In the genomic region with DNA sequence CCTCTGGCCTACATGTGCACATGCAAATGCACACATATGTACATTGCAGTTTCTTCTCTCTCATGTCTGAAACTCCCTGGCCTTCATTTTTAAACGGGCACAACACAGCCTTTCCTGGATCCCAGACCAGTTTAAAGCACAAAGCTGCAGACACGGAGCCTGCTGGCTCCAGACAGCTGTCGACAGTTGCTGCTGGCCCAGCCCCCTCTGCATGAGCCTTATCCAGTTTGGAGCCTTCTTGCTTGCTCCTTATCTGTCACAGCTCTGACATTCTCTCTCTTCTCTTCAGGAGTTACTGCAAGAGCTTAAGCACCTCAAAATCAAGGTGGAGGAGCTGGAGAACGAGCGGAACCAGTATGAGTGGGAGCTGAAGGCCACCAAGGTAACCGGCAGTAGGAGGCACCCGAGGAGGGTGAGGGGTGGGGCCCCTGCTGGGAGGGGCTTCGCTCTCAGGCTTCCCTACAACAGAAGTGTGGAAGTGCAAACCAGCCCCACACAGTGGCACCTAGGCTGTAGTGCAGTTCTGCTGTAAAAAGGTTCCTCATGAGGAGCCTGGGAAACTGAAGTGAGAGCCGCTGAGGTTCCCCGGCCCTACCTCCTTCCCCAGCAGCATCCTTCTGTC, we compare ENCODE assay signal across 8 mouse cellular contexts. TPM values are rescaled to one million over a fixed set of nuclear protein-coding genes. Genes with fewer than 3 reads are reported as not detected.
DNase-seq lines count a peak whose midpoint lies in the region; ATAC-seq and TF ChIP-seq lines count a peak whose summit lies in the region.

No protein-coding gene starts in this region.

- no peaks in the 10 kb centered on the region for H3K36me3 ChIP-seq in forebrain, embryonic 16.5 days (ENCODE audit: control insufficient read depth, insufficient read depth)
- no peaks in the 10 kb centered on the region for H3K36me3 ChIP-seq in liver, embryonic 16.5 days (ENCODE audit: control insufficient read depth, insufficient read depth)
- H3K36me3 ChIP-seq in neural tube, embryonic 13.5 days: no peaks in the 10 kb centered on the region
- no peaks in the 10 kb centered on the region for H3K36me3 ChIP-seq in stomach, postnatal 0 days (ENCODE audit: control insufficient read depth, insufficient read depth, low read length)

- peak overlapping the region; percentile 38 for H3K4me2 ChIP-seq in forebrain, embryonic 16.5 days (ENCODE audit: low read length)
- peak overlapping the region; percentile 49 for H3K4me2 ChIP-seq in liver, embryonic 16.5 days (ENCODE audit: low read depth, low read length)
- peak overlapping the region; percentile 48 for H3K4me2 ChIP-seq in neural tube, embryonic 13.5 days
- H3K4me2 ChIP-seq in stomach, postnatal 0 days (replicated peaks; ENCODE audit: low read depth): peak overlapping the region; percentile 46

- H3K27me3 ChIP-seq in forebrain, embryonic 16.5 days (replicated peaks; ENCODE audit: control insufficient read depth, insufficient read depth, low read length): no peaks in the 10 kb centered on the region
- H3K27me3 ChIP-seq in liver, embryonic 16.5 days (ENCODE audit: control insufficient read depth, insufficient read depth, low read depth, low read length): no peaks in the 10 kb centered on the region
- H3K27me3 ChIP-seq in neural tube, embryonic 13.5 days: peaks cover 20% of the 10 kb centered on the region; the same call in 1 of the 2 replicates
- no peaks in the 10 kb centered on the region for H3K27me3 ChIP-seq in stomach, postnatal 0 days (ENCODE audit: control insufficient read depth, insufficient read depth, low read length)

- peak; percentile 77 for ATAC-seq in CD4-positive, CD25-positive, alpha-beta regulatory T cell, adult 4 months
- ATAC-seq in forebrain, embryonic 16.5 days: peak; percentile 88
- peak; percentile 82 for ATAC-seq in liver, embryonic 16.5 days (ENCODE audit: low read depth)
- ATAC-seq in neural tube, embryonic 13.5 days (ENCODE audit: low read depth): peak; percentile 93
- peak; percentile 96 for ATAC-seq in stomach, postnatal 0 days (ENCODE audit: low FRiP score, low TSS enrichment)

- peak overlapping the region; percentile 23; the same call in 1 of the 2 replicates for H3K4me3 ChIP-seq in forebrain, embryonic 16.5 days (replicated peaks; ENCODE audit: low read length)
- H3K4me3 ChIP-seq in liver, embryonic 16.5 days (ENCODE audit: low read depth, low read length): no peak overlapping the region
- H3K4me3 ChIP-seq in neural tube, embryonic 13.5 days: peak overlapping the region; percentile 24; the same call in 1 of the 2 replicates
- no peak overlapping the region; the same call in 1 of the 2 replicates for H3K4me3 ChIP-seq in stomach, postnatal 0 days (ENCODE audit: low read depth, low read length)

- no peaks in the 10 kb centered on the region for H3K9me3 ChIP-seq in forebrain, embryonic 16.5 days (ENCODE audit: control insufficient read depth, low read length)
- H3K9me3 ChIP-seq in liver, embryonic 16.5 days (replicated peaks; ENCODE audit: control insufficient read depth, low read length): no peaks in the 10 kb centered on the region
- H3K9me3 ChIP-seq in neural tube, embryonic 13.5 days: no peaks in the 10 kb centered on the region
- H3K9me3 ChIP-seq in stomach, postnatal 0 days (ENCODE audit: control insufficient read depth, low read length): no peaks in the 10 kb centered on the region

- H3K27ac ChIP-seq in forebrain, embryonic 16.5 days (ENCODE audit: low read length): no peak overlapping the region
- H3K27ac ChIP-seq in liver, embryonic 16.5 days (ENCODE audit: low read length): 0 out of 2 replicates have a peak overlapping the region, but pooled peaks have one; percentile 5
- H3K27ac ChIP-seq in neural tube, embryonic 13.5 days (replicated peaks): 0 out of 2 replicates have a peak overlapping the region, but pooled peaks have one; percentile 23
- peak overlapping the region; percentile 65 for H3K27ac ChIP-seq in stomach, postnatal 0 days (replicated peaks)

- intact Hi-C loops in heart, postnatal 36 days (cut with DNase I): loop anchor here (5.0 kb wide), 1 partner anchor 141 kb away; a partner anchor contains a TSS

- TF ChIP-seq EP300 in stomach, postnatal 0 days (optimal IDR thresholded peaks at IDR 0.05): peak; percentile 43

- peak; percentile 87 for TF ChIP-seq CTCF in stomach, postnatal 0 days (IDR thresholded peaks at IDR 0.05; ENCODE audit: low read depth)

- H3K4me1 ChIP-seq in forebrain, embryonic 16.5 days (replicated peaks; ENCODE audit: control insufficient read depth, insufficient read depth, low read length): peaks cover 9% of the 10 kb centered on the region
- H3K4me1 ChIP-seq in liver, embryonic 16.5 days (ENCODE audit: control insufficient read depth, low read depth, low read length): peaks cover 5% of the 10 kb centered on the region; the same call in 1 of the 2 replicates
- H3K4me1 ChIP-seq in neural tube, embryonic 13.5 days (replicated peaks): no peaks in the 10 kb centered on the region; the same call in 1 of the 2 replicates
- no peaks in the 10 kb centered on the region for H3K4me1 ChIP-seq in stomach, postnatal 0 days (replicated peaks; ENCODE audit: control insufficient read depth, insufficient read depth)

- peak; percentile 47 for DNase-seq in c-Kit-positive CD71-negative TER-119-negative erythroid progenitor cells, embryonic 14.5 days (ENCODE audit: low read depth)
- DNase-seq in heart, postnatal 36 days: peak; percentile 44 to 61
- DNase-seq in layer of hippocampus, adult 11-12 months (ENCODE audit: low spot score): peak; percentile 57
- peak; percentile 93 for DNase-seq in stomach, postnatal 0 days (ENCODE audit: low spot score)

- 5% methylated on average over 10 of the region's 10 CpGs for WGBS in forebrain, embryonic 16.5 days
- 2% methylated on average over 10 of the region's 10 CpGs for WGBS in liver, embryonic 16.5 days (ENCODE audit: insufficient replicate concordance)
- 2% methylated on average over 10 of the region's 10 CpGs for WGBS in neural tube, embryonic 13.5 days
- 4% methylated on average over 10 of the region's 10 CpGs for WGBS in stomach, postnatal 0 days

- no peak overlapping the region for H3K9ac ChIP-seq in forebrain, embryonic 16.5 days (replicated peaks; ENCODE audit: low read depth, low read length)
- no peak overlapping the region for H3K9ac ChIP-seq in liver, embryonic 16.5 days (ENCODE audit: low read depth, low read length)
- peak overlapping the region; percentile 27; the same call in 1 of the 2 replicates for H3K9ac ChIP-seq in neural tube, embryonic 13.5 days
- peak overlapping the region; percentile 41; the same call in 1 of the 2 replicates for H3K9ac ChIP-seq in stomach, postnatal 0 days (ENCODE audit: low read length)

RNA-seq across cellular contexts. Expression of a gene that starts 49.2 kb away (rescaled TPM):
- polyA plus RNA-seq in CD4-positive, CD25-positive, alpha-beta regulatory T cell, adult 4 months (2017; shearing (Covaris generic)): not detected
- polyA plus RNA-seq in forebrain, embryonic 16.5 days (2015; fragmentation: Nextera tagmentation; extraction: Ambion mirVana): 0.18 TPM in 1 of 2 replicates, not detected in the other
- total RNA-seq in heart, postnatal 36 days (2021): not detected
- polyA plus RNA-seq in liver, embryonic 16.5 days (2015; fragmentation: Nextera tagmentation; extraction: Ambion mirVana): 0.08 TPM in 1 of 2 replicates, not detected in the other
- polyA plus RNA-seq in neural tube, embryonic 13.5 days (2015; fragmentation: Nextera tagmentation; extraction: Ambion mirVana): 0.07 TPM in 1 of 2 replicates, not detected in the other
- 0.04 and 0.08 TPM in 2 replicates for polyA plus RNA-seq in stomach, postnatal 0 days (2015; fragmentation: Nextera tagmentation; extraction: Ambion mirVana)

Comparison
In these comparisons a context has a peak if more than half of its experiments do, and no peak if none do; other contexts are left out.
1. H3K4me3 ChIP-seq: peak in forebrain, embryonic 16.5 days (single experiment) and neural tube, embryonic 13.5 days (single experiment); none in liver, embryonic 16.5 days (single experiment) and stomach, postnatal 0 days (single experiment).
2. H3K9ac ChIP-seq: peak in neural tube, embryonic 13.5 days (single experiment) and stomach, postnatal 0 days (single experiment); none in forebrain, embryonic 16.5 days (single experiment) and liver, embryonic 16.5 days (single experiment).
3. Peak in every context shown above with its lines, with median percentiles within 50 percentile points of each other: ATAC-seq, DNase-seq and H3K4me2 ChIP-seq.